Comparison of ENCODE assay signal across 8 mouse cellular contexts in genomic region chr5:92808503-92809415, GRCm38 (mm10).
DNase-seq lines count a peak whose midpoint lies in the region; ATAC-seq and TF ChIP-seq lines count a peak whose summit lies in the region.

No protein-coding gene starts in this region.

- no peaks in the 10 kb centered on the region for H3K9me3 ChIP-seq in forebrain, embryonic 12.5 days

- peak; percentile 75 for ATAC-seq in forebrain, embryonic 12.5 days (ENCODE audit: low FRiP score)

- H3K27me3 ChIP-seq in forebrain, embryonic 12.5 days = peaks cover 5% of the 10 kb centered on the region; the same call in 1 of the 2 replicates

- no peak overlapping the region for H3K27ac ChIP-seq in layer of hippocampus, adult 2 months
- H3K27ac ChIP-seq in forebrain, embryonic 12.5 days = peak overlapping the region; percentile 65

- DNase-seq in layer of hippocampus, adult 2 months (ENCODE audit: low spot score in 2 of 2) = no peak
- no peak for DNase-seq in layer of hippocampus, adult 9-10 months (ENCODE audit: low spot score)
- peak; percentile 81 to 88 for DNase-seq in heart, postnatal 10 days
- DNase-seq in kidney, postnatal 10 days = peak; percentile 87
- peak; percentile 75 for DNase-seq in lung, postnatal 14 days
- DNase-seq in right cerebral cortex, postnatal 4 days = peak; percentile 22
- DNase-seq in spleen, adult 18-20 months = no peak

- TF ChIP-seq CTCF in layer of hippocampus, adult 2 months (conservative IDR thresholded peaks at IDR 0.05) = no peak

- peak overlapping the region; percentile 13; the same call in 1 of the 2 replicates for H3K4me3 ChIP-seq in layer of hippocampus, adult 2 months
- peak overlapping the region; percentile 34 for H3K4me3 ChIP-seq in forebrain, embryonic 12.5 days (replicated peaks)

- H3K4me2 ChIP-seq in forebrain, embryonic 12.5 days = peak overlapping the region; percentile 57

- peaks cover 67% of the 10 kb centered on the region for H3K4me1 ChIP-seq in forebrain, embryonic 12.5 days

- H3K9ac ChIP-seq in forebrain, embryonic 12.5 days = peak overlapping the region; percentile 40

- H3K36me3 ChIP-seq in forebrain, embryonic 12.5 days (replicated peaks) = no peaks in the 10 kb centered on the region

- intact Hi-C loops in heart, postnatal 10 days (cut with DNase I) = loop anchor here (5.0 kb wide), 1 partner anchor 51 kb away; no protein-coding TSS in a partner anchor

- 2% methylated on average over 28 of the region's 28 CpGs for WGBS in forebrain, embryonic 12.5 days

Comparison
In these comparisons a context has a peak if more than half of its experiments do, and no peak if none do; other contexts are left out.
1. DNase-seq: peak in heart, postnatal 10 days (2 of 2), kidney, postnatal 10 days (single experiment), lung, postnatal 14 days (single experiment) and right cerebral cortex, postnatal 4 days (single experiment); none in layer of hippocampus, adult 2 months (0 of 2), layer of hippocampus, adult 9-10 months (single experiment) and spleen, adult 18-20 months (0 of 2).